Mouse (Mus musculus): ENCODE data around the gene Tbata.

DNA sequence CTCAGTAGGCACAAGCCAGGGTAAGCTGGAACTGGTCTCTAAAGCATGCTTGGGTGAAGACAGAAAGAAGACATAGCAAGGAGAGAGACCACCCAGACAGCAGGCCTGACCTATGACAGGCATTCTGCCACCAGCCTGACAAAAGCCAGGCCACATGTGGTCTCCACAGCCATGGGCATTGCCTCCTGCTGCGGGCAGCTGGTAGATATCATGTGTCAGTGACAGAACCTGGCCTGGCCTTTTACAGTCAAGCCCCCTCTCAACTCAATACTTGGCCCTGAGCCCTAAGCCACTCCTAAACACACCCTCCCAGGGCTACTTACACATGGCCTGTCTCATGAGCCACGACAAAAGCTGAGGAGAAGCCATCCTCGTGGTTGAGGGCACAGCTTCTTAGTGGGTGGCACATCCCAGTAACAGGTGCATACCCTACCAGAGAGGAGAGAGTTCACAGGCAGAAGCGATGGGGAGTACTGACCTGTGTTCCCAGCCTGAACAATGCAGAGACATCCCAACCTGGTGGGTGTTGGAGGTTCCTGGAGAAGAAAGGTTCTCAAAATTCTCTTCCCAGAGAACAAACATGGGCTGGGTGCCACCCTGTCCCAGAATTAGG is 55.1 kb downstream of the Tbata start:
- no peak for TF ChIP-seq CHD2 (IDR thresholded peaks at IDR 0.05; ENCODE audit: low read depth, low read length)
- no peak for TF ChIP-seq ZNF384 (IDR thresholded peaks at IDR 0.05; ENCODE audit: low read depth, low read length)
- no peak for TF ChIP-seq ZC3H11A (IDR thresholded peaks at IDR 0.05; ENCODE audit: borderline replicate concordance, low read depth, low read length)
- TF ChIP-seq HCFC1 (IDR thresholded peaks at IDR 0.05; ENCODE audit: borderline replicate concordance, insufficient read depth, low read length): no peak
